Mouse (Mus musculus): ENCODE measurements around the gene Map3k20.

- TF ChIP-seq CTCF (conservative IDR thresholded peaks at IDR 0.05; ENCODE audit: low read length), result no peak
- no peak for TF ChIP-seq POU5F1 (IDR thresholded peaks at IDR 0.05; ENCODE audit: borderline replicate concordance, low read length)
These were observed 76.1 kb downstream of the Map3k20 start for GRCm38 (mm10) chr2:72361572-72361971.
